Mouse (Mus musculus) lung, embryonic 14.5 days (tissue): ENCODE results near the gene Crct1. TPM values are rescaled to one million over a fixed set of nuclear protein-coding genes. Genes with fewer than 3 reads are reported as not detected.

ENCODE experiments used
- ATAC-seq: fragments of 200-750 bp; cut with Nextera tagmentation; 2 replicates; pipeline ENCODE4 v1.8.0; 2017; ENCODE audit warnings: mild to moderate bottlenecking, moderate TSS enrichment, moderate library complexity; ENCODE audit not compliant: insufficient read depth
- DNase-seq: peaks from one replicate; pipeline ENCODE4 v3.0.0-alpha.2; 2015
- H3K27ac ChIP-seq: fragments of 300-500 bp; sonication (generic); 2 replicates; pipeline ENCODE4 v1.5.1; 2014; ENCODE audit warnings: low read depth, mild to moderate bottlenecking, moderate library complexity
- H3K27me3 ChIP-seq: fragments of 300-500 bp; sonication (generic); 2 replicates; pipeline ENCODE4 v1.6.1; 2014; ENCODE audit warnings: low read length, control low read depth; ENCODE audit not compliant: insufficient read depth
- H3K36me3 ChIP-seq: fragments of 300-500 bp; sonication (generic); 2 replicates; pipeline ENCODE4 v1.6.1; 2014; ENCODE audit warnings: control low read depth; ENCODE audit not compliant: insufficient read depth
- H3K4me1 ChIP-seq: fragments of 300-500 bp; sonication (generic); 2 replicates; pipeline ENCODE4 v1.6.1; 2014; ENCODE audit warnings: antibody characterized with exemption, control low read depth; ENCODE audit not compliant: insufficient read depth
- H3K4me2 ChIP-seq: fragments of 300-500 bp; sonication (generic); 2 replicates; pipeline ENCODE4 v1.6.1; 2014; ENCODE audit warnings: mild to moderate bottlenecking
- H3K4me3 ChIP-seq: fragments of 300-500 bp; sonication (generic); 2 replicates; pipeline ENCODE4 v1.5.1; 2014; ENCODE audit warnings: low read depth, low read length
- H3K9ac ChIP-seq: fragments of 300-500 bp; sonication (generic); 2 replicates; pipeline ENCODE4 v1.6.1; 2014
- H3K9me3 ChIP-seq: fragments of 300-500 bp; sonication (generic); 2 replicates; pipeline ENCODE4 v1.6.1; 2016; ENCODE audit warnings: low read depth, low read length, control low read depth
- CTCF ChIP-seq: IDR thresholded peaks from 2 replicates; pipeline ENCODE4 v1.5.1; 2016; ENCODE audit warnings: antibody characterized with exemption, low read depth
- WGBS: fragments of 180-500 bp; shearing (Covaris S2); extraction: QIAGEN DNeasy Blood & Tissue Kit; methylation state at CpG from one replicate; pipeline ENCODE4 v1.1.7; 2014; 5-methylcytosine and 5-hydroxymethylcytosine counted together
- polyA plus RNA-seq: library from polyadenylated mRNA; unstranded; fragments of >200 nt; fragmentation: Nextera tagmentation; extraction: Ambion mirVana; gene quantifications from 2 replicates; pipeline ENCODE4 v1.2.1, GENCODE M21; 2014

Crct1 gene
- polyA plus RNA-seq = not detected in 2 replicates

DNA sequence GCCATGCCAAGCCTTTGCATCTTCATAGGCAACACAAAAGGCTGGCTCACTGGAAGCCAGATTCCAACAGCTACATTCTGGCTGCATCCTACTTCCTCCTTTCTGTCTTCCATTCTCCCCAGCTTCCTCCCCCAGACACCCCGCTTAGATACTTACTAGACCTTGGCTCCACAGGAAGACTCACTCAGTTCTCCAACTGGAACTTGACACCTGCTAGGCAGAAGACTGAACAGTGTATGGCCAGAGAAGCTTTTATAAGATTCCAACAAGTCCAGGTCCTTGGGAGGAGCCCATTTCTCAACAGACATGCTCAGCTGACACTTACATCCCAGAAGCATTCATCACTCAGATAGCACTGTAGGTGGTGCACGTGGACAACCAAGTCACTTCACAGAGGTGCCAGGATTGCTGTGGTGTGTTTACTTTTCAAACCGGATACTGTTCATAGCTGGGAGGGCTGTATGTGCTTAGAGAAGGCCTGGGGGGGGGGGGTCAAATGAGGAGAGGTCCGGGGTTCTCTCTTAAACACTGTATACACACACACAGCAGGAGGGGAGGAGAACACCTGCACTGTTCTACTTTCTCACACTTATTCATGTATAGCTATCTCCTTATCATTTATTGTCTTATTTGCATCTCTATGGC, at the start of gene Crct1:
Crct1 (minus strand) TSS at position 228 of the 645 bp plus-strand sequence.
- H3K36me3 ChIP-seq = no peaks in the 10 kb centered on the region
- no peaks in the 10 kb centered on the region; the same call in 1 of the 2 replicates for H3K4me1 ChIP-seq
- peak within 1 kb of the TSS; percentile 53 for H3K9ac ChIP-seq
- H3K4me2 ChIP-seq = peak within 1 kb of the TSS; percentile 75
- H3K27ac ChIP-seq = peak within 1 kb of the TSS; percentile 25
- H3K27me3 ChIP-seq = no peaks in the 10 kb centered on the region
- DNase-seq (no peak), ATAC-seq (0 out of 2 replicates have a peak, but pooled peaks have one; percentile 53)
- 20% methylated on average over 4 of the region's 4 CpGs for WGBS
- H3K4me3 ChIP-seq = peak within 1 kb of the TSS; percentile 43
- TF ChIP-seq CTCF = no peak
- no peaks in the 10 kb centered on the region for H3K9me3 ChIP-seq

DNA sequence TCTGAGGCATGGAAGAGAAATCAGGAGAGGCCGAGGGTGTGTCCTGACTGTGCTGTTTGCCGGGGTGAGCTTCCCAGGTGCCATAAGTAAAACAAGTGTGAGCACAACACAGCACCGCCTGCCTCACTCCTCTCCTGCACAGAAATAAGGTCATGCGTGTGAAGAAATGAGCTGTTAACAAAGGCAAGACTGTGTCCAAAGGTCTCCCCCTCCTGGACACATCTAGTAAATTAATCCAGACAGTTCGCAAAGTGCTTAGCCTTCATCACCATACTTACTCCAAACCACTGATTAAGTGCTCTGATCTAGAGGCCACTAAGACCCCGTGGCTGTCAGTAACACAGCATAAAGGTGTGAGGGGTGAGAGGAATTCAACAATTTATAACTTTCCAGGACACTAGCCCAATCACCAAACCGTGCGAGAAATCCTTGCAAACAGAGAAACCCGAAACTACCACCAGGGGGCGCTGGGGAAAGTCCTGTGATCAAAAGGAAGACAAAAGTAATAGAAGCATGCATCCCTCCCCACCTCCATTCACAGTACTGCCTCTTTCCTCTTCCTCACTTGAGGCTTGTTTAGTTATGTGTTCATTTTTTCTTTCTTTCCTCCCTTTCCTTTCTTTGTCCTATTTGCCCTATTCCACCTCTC, 37.5 kb upstream of the Crct1 start:
- ATAC-seq = no peak
- no peaks in the 10 kb centered on the region for H3K36me3 ChIP-seq
- H3K4me2 ChIP-seq = no peak overlapping the region
- H3K4me3 ChIP-seq = no peak overlapping the region
- no peak overlapping the region for H3K27ac ChIP-seq
- peak; percentile 50 for TF ChIP-seq CTCF
- no peaks in the 10 kb centered on the region for H3K4me1 ChIP-seq
- H3K9me3 ChIP-seq = no peaks in the 10 kb centered on the region
- DNase-seq = peak; percentile 34
- 52% methylated on average over 10 of the region's 10 CpGs for WGBS
- no peaks in the 10 kb centered on the region for H3K27me3 ChIP-seq
- no peak overlapping the region for H3K9ac ChIP-seq

DNA sequence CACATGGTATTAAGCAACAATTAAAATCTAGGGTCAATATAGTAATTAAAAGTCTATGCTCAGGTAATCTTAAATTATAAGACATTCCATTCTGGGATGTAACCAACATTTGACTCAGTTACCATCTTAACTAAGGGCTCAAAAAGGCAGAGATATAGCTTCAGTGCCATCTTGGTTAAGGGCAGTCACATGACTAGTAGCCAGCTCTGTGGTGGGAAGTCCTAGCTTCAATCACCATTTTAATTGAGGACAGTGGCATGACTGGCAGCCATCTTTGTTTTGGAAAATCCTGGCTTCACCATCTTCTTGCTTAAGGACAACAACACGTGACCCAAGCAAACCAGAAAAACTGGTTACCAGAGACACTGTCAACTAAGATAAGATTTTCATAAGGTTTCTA, 34.7 kb upstream of the Crct1 start:
- Histone ChIP-seq H3K36me3 (no peaks in the 10 kb centered on the region), H3K4me1 (no peaks in the 10 kb centered on the region), H3K4me2 (no peak overlapping the region), H3K27me3 (no peaks in the 10 kb centered on the region), H3K4me3 (no peak overlapping the region), H3K9me3 (no peaks in the 10 kb centered on the region), H3K9ac (no peak overlapping the region), H3K27ac (no peak overlapping the region)
- TF ChIP-seq CTCF = no peak
- 82% methylated on average over 1 of the region's 1 CpGs for WGBS
- ATAC-seq = no peak
- no peak for DNase-seq

DNA sequence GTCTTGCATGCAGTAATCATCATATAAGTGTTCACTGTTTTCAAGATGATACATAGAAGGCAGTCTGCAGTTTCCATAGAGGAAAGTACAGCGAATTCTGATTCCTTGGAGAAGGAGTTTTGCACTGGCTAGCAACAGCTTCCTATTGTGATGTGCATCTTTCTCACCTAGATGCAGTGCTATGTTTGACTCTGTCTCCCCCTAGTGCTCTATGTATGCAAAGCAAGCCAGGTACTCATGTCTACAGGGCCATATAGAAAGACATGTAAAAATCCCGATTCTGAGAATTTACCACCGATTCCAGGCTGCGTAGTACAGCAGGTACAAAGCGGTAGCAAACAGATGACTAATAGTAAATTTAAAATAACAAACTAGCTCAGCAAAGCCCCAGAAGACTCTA, 16.0 kb upstream of the Crct1 start:
- Histone ChIP-seq H3K27ac (no peak overlapping the region), H3K4me1 (no peaks in the 10 kb centered on the region), H3K36me3 (no peaks in the 10 kb centered on the region), H3K9ac (no peak overlapping the region), H3K4me3 (no peak overlapping the region), H3K4me2 (no peak overlapping the region), H3K9me3 (no peaks in the 10 kb centered on the region), H3K27me3 (no peaks in the 10 kb centered on the region)
- DNase-seq (peak; percentile 79), ATAC-seq (peak; percentile 69; the same call in 1 of the 2 replicates)
- 42% methylated on average over 5 of the region's 5 CpGs for WGBS
- TF ChIP-seq CTCF = peak; percentile 82

- 58% methylated on average over 2 of the region's 2 CpGs for WGBS
- Histone ChIP-seq H3K36me3 (no peaks in the 10 kb centered on the region), H3K9me3 (no peaks in the 10 kb centered on the region), H3K27ac (no peak overlapping the region), H3K4me3 (no peak overlapping the region), H3K4me2 (no peak overlapping the region), H3K4me1 (no peaks in the 10 kb centered on the region), H3K27me3 (no peaks in the 10 kb centered on the region), H3K9ac (no peak overlapping the region)
- TF ChIP-seq CTCF = no peak
- 0 out of 2 replicates have a peak, but pooled peaks have one; percentile 44 for ATAC-seq
- DNase-seq = no peak
Observed at GRCm38 (mm10) chr3:93025486-93025885, 10.0 kb upstream of the Crct1 start.

DNA sequence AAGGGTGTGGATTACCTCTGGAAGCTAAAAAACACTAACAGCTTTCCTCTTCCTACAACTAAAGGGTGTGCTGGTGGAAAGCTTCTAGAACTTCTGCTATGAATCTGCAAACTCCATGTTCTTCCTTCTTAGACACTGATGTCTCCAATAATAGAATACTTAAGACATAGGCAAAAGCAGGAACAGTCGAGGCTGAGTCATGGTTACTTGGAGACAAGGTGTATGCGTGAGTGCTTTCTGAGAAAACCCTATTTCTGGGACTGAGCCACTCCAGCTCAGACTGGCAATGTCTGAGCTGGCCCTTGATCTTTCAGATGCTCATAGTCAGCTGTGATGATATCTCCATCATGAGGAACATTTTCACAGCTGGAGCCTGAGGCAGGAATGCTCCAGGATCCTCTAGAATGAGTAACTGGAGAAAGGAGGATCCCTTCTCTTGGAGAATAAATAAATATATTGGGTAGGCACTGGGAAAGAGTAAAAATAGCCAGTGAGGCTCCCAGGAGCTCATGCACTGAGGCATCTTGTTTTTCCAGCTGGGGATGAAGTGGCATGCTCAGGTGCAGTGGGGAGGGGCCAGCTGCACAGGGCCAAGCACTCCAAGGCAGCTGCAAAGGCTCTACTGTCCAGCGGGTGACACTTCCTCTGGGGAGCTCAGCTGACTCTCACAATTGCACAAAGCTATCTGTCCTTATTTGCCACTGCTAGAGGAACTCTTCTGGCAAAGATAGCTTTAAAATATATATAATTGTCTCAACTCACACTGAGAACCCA, 8.1 kb upstream of the Crct1 start:
- DNase-seq (no peak), ATAC-seq (no peak)
- H3K27me3 ChIP-seq = no peaks in the 10 kb centered on the region
- no peaks in the 10 kb centered on the region for H3K4me1 ChIP-seq
- no peak overlapping the region for H3K4me2 ChIP-seq
- TF ChIP-seq CTCF = no peak
- H3K4me3 ChIP-seq = no peak overlapping the region
- no peaks in the 10 kb centered on the region for H3K36me3 ChIP-seq
- H3K27ac ChIP-seq = no peak overlapping the region
- H3K9ac ChIP-seq = no peak overlapping the region
- H3K9me3 ChIP-seq = no peaks in the 10 kb centered on the region
- WGBS = 72% methylated on average over 3 of the region's 3 CpGs

- Histone ChIP-seq H3K36me3 (no peaks in the 10 kb centered on the region), H3K4me2 (no peak overlapping the region), H3K4me3 (no peak overlapping the region), H3K9me3 (no peaks in the 10 kb centered on the region), H3K9ac (no peak overlapping the region), H3K4me1 (no peaks in the 10 kb centered on the region), H3K27me3 (no peaks in the 10 kb centered on the region), H3K27ac (no peak overlapping the region)
- no peak for ATAC-seq
- no peak for TF ChIP-seq CTCF
- DNase-seq = no peak
- 80% methylated on average over 1 of the region's 1 CpGs for WGBS
Observed at GRCm38 (mm10) chr3:93021171-93021570, 5.7 kb upstream of the Crct1 start.
